Mouse (Mus musculus) kidney, adult 18-20 months (tissue): ENCODE measurements around the gene Slc6a2.

Experiments
- DNase-seq: peaks from one replicate; pipeline ENCODE4 v3.0.0; 2021

Slc6a2 gene

DNA sequence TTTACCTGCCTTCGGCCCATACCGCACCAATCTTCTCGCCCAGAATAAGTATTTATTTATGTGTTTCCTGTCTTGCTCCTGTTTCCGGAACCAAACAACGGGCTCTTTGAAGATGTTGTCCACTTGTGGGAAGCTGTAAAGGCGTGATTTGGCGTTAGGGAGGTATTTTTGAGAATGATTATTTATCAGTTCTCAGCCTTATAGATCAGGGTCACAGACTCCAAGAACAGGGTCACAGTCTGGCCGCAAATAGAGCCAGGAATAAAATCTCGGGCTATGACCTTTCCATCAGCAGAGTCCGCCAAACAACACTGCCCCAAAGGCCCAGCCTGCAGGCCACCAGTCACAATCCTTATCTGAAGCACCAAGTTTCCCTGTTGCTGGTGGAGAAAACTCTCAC is at the start of gene Slc6a2:
TSS of gene Slc6a2 (plus strand) at position 301 of the 400 bp plus-strand sequence.
- no peak for DNase-seq

DNA sequence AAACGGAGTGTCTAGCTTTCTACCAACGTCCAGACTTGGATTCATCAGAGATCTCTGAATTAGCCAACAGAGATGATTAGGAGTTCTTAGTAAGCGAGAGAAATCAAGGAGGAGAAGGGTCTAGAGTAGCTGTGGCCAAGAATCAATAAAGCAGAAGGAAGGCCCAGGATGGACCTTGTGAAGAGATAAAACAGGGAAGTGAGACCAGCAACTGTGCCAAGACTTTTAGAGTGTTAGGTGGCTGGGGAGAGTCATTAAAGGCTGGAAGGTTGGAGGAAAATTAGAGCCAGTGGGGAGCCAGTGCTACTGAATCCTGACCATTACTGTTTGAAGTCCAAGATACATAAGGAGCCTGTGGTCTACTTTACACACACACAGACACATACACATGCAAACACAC is 48.4 kb upstream of the Slc6a2 start:
- DNase-seq: no peak

- no peak for DNase-seq
These were observed 46.5 kb upstream of the Slc6a2 start for GRCm38 (mm10) chr8:92913396-92913795.

DNA sequence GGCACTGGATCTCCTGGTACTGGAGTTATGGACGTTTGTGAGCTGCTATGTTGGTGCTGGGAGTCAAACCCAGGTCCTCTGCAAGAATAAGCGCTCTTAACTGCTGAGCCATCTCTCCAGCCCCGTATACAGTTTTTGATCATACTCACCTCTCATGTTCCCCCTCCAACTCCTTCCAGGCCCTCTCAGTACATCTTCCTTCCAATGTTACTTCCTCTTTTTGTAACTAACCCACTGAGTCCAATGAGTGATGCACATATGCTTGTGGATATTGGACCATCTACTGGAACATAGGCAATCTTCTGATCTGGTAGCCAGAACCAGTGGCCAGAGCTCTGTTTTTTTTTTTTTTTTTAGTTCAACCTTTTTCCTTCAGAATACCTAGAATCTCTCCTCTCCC is 43.8 kb upstream of the Slc6a2 start:
- DNase-seq: no peak

DNA sequence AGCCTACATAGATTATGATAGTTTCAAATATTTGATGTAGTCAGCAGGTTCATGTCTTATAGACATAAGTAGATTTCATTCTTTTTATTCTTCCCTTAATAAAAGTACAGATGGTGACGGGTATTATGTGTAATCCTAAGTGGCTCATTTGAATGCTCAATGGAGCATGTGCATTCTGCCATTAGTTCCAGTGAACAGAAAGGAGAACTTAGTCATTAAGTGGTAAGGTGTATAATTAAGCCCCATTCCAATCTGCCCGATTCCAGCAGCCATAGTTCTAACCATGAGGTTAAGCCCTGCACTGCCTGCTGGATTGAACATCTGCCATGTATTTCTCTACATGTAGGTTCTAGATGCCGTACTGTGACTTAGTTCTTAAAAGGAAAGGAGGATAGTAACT is 38.1 kb upstream of the Slc6a2 start:
- no peak for DNase-seq

- DNase-seq: no peak
These were observed 30.9 kb upstream of the Slc6a2 start for GRCm38 (mm10) chr8:92928986-92929385.

- DNase-seq: no peak
These were observed 21.8 kb upstream of the Slc6a2 start for GRCm38 (mm10) chr8:92938056-92938455.

GRCm38 (mm10) chr8:92949071-92949470 is 10.8 kb upstream of the Slc6a2 start:
- no peak for DNase-seq

DNA sequence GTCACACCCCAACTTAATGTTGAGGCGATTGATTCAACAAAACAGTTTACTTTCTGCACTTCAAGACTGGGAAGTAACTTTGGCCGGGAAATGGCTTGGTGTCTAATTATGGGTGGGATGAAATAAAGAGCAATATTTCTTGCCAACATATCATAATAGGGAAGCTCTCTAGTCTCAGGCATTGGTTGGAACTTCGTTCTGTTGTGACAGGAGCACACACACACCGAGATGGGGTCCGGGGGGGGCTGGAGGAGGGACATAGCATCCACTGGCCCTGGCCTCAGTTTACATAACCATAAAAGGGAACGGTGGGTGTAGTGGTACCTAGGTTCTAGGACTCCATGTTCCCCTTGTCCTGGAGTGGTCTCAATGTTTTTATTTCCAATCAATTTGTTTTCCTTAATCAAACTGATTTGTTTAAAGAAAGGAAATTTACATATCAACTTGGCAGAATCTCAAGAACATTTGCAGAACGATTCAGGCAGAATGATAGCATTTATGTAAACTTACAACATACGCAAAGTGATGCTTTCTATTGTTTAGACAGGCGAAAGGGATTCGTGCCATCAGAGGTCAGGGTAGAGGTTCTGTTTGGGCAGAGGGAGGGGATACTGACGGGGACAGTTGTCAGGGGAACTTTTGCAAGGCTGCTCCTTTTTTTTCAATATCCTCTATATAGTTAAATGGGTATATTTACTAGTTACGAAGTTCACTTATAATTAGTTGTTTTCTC is 9.1 kb upstream of the Slc6a2 start:
- no peak for DNase-seq

- no peak for DNase-seq
These were observed 5.8 kb upstream of the Slc6a2 start for GRCm38 (mm10) chr8:92954044-92954443.

GRCm38 (mm10) chr8:92960451-92960911 is 602 bp downstream of the Slc6a2 start:
- DNase-seq: no peak

DNA sequence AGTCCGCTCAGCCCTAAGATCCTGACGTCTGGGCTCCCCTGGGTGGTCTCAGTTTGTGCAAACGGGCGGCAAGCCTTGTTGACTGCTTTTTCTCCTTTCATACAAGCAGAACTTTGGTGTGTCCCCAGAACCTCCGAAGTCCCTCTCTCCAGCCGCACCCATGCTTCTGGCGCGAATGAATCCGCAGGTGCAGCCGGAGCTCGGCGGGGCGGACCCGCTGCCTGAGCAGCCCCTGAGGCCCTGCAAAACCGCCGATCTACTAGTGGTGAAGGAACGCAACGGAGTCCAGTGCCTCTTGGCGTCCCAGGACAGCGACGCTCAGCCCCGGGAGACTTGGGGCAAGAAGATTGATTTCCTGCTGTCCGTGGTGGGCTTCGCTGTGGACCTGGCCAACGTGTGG is 1.2 kb downstream of the Slc6a2 start:
- no peak for DNase-seq

GRCm38 (mm10) chr8:92964556-92964955 is 4.7 kb downstream of the Slc6a2 start:
- no peak for DNase-seq

DNA sequence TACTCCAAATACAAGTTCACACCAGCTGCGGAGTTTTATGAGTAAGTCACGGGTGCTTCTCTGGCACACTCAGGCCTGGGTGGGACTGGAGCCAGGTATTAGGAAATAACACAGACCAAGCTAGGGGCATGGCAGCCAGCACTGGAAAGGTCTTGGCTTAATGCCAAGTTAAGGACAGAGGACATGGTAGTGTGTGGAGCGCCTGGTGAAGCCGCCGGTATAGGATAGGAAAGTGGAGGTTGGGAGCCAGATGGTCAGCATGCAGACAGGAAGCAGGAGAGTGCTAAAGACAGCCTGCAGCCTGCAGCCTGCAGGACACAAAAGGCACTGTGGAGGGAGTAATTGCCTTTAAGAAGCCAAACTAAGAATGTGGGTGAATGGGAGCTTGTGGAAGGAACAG is 13.1 kb downstream of the Slc6a2 start:
- DNase-seq: peak; percentile 41

- no peak for DNase-seq
These were observed 16.8 kb downstream of the Slc6a2 start for GRCm38 (mm10) chr8:92976656-92977055.

GRCm38 (mm10) chr8:92982491-92982890 is 22.6 kb downstream of the Slc6a2 start:
- DNase-seq: no peak

DNA sequence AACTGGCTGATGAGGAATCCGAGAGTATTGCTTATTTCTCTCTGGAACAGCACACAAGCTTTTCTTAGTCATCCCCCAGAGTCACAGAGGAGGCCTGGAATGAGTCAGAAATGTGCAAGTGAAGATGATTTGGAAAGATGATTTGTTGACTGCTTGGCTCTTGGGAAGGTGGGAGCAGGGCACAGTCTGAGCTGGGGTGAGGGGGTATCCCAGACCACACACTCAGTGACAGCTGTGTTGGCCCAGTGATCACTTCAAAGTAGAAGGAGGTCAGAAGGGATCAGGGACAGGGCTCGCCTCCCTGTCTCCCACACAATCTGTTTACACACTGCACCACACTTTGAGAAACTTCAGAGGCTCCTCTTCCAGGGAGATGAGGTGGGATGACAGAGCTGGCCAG is 24.5 kb downstream of the Slc6a2 start:
- no peak for DNase-seq

DNA sequence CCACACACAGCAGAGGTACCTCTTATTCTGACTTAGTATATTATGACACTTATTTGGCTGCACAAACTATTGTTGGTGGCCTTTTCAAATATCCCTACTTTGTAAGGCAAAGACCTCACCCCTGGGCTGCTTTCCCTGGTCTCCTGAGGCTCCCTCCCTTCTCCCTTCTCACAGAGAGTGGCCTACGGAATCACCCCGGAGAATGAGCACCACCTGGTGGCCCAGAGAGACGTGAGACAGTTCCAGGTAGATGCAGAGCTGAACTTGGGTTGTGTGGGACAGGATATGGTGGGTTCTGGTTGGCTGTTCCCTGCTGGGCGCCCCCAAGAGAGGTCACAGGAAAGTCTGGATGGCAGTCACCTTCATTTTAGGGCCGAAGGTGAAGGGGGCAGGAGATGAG is 37.0 kb downstream of the Slc6a2 start:
- DNase-seq: peak; percentile 39

DNA sequence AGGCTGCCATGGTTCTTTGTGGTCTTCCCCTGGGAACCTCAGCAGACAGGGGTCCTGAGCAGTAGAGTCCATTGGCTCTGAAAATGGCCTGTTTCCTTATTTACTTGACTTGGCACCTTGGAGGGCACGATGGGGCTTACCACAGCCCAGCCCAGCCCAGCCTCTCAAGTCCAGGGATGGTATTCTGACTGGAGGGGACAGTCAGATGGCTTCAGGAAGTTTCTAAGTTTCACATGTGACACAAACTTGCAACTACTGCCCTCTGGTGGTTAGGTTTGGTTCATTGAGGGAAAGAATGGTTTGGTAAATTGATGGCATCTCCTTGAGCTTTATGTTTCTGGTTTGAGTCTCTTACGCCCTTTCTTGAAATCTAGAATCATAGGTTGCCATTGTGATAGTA is 38.7 kb downstream of the Slc6a2 start:
- peak; percentile 18 for DNase-seq

DNA sequence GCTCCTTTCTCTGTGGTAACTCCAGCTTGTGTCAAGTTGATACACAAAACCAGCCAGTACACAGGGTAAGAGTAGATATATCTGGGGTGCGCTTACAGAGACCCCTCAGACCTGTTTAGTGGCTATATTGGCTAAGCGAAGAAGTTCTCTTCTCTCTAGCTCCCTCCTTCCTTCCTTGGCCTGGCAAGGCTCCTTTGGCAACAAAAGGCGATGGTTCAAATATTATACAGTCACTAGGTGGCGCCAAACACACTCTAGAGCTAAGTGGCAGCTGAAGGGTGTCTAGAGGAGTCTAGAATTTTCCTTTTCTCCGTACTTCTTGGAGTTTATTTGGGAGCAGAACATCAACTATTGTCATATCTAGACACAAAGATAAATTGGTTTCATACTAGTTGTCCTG is 50.4 kb downstream of the Slc6a2 start:
- DNase-seq: peak; percentile 21

DNA sequence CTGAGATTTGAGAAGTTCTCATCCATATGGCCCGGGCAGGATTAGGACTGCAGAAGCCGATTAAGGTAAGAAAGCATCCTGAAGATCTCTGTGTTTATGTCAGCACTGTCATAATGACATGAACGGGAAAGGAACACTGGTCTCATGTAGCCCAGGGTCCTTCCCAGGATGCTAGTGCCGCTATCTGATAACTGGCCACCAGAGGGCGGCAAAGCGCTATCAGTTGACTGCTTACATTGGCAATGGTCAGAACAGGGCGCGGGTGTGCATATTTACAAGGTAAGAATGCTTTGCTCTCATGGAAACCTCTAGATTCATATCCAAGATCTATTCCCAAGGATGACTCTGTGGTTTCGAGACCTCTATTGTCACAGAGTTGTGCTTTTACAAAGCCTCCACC is 51.6 kb downstream of the Slc6a2 start:
- peak; percentile 83 for DNase-seq

GRCm38 (mm10) chr8:93012226-93012625 is 52.3 kb downstream of the Slc6a2 start:
- DNase-seq: no peak

GRCm38 (mm10) chr8:93014300-93014699 is 54.4 kb downstream of the Slc6a2 start:
- no peak for DNase-seq

DNA sequence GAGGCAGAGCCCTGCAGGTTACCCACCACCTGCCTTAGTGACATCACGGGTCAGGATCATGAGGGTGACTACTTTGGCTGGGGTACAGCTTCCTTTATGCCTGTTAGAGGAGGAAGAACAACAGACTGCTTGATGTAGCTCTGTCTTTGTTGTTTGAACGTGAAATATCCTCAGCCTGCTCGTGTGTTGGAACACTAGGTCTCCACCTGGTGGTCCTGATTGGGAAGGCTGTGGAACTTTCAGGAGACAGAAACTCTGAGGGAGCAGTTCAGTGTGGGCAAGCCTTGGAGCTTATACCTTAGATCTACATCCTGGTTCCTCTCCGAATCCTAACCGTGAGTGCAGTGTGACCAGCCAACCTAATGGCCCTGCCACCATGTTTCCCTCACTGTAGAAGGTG is 61.9 kb downstream of the Slc6a2 start:
- DNase-seq: no peak

GRCm38 (mm10) chr8:93030664-93031063 is 70.8 kb downstream of the Slc6a2 start:
- DNase-seq: no peak
